Mouse (Mus musculus) cerebellum, adult (tissue): ENCODE measurements around the gene Homer1.

Experiments
- ATAC-seq: cut with Nextera tagmentation; 2 replicates; pipeline ENCODE4 v1.9.2; 2017; ENCODE audit warnings: mild to moderate bottlenecking, moderate library complexity, mixed read lengths; ENCODE audit not compliant: insufficient number of reproducible peaks, low FRiP score, low TSS enrichment

Homer1 gene

GRCm38 (mm10) chr13:93388594-93389241 lies 89.3 kb downstream of the Homer1 start:
- ATAC-seq, result no peak

DNA sequence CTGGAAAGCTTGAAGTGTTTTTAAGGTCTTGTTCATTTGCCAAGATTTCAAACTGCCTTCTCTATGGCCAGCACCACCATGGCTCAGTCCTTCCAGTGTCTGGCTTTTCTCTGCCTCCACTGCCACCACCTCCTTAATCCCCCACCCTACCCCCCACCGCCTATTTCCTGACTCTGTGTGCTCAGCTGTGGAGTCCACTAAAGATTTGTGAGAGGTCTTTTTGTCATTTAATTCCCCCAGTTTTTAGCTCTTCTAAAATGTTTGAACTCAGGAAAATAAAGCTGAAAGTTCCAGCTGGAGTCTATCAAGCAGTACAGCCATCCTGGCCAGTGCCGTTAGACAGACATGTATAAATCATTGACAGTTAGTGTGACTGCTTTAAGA lies 89.8 kb downstream of the Homer1 start:
- ATAC-seq, result no peak

DNA sequence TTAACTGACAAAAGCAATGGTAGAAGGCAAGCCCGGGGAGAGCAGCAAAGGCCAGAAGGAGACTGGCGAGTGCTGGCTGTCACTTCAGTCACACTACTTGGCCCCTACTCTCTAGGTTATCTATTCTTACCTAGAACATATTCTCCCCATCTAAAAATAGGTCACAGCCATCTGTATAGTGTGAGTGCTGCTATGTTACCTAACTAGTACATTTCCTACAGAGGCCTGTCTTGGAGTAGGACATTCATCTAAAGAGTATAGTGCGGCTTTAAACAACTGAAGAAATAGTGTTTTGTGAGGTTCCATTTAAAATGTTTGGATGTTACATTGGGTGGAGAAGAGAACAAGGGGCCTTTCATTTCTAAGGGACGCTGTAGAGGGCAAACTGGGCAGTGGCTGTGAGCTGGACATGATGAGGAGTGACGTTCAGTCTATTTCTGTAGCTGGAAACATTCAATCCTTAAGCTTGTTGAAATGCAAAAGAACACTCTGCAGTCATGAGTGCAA lies 100.3 kb downstream of the Homer1 start:
- peak; percentile 100 for ATAC-seq

- ATAC-seq, result no peak
These were observed 102.5 kb downstream of the Homer1 start for GRCm38 (mm10) chr13:93401947-93402346.

- no peak for ATAC-seq
These were observed 107.4 kb downstream of the Homer1 start for GRCm38 (mm10) chr13:93406855-93407254.

DNA sequence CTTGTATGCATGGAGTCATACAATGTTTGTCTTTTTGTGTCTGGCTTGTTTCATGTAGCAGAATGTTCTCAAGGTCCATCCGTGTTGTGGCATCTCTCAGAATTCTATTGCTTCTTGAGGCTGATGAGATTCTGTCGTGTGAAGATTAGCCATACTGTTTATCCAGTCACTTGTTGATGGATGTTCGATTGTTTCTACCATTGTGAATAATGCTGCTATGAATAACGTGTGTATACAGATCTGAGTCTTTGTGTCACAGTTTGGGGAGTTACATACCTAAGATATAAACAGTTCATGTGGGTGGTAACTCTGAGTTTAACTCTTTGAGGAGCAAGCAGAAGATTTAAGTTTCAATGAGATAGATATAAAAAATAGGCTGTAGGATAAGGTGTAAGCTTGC lies 110.9 kb downstream of the Homer1 start:
- no peak for ATAC-seq

GRCm38 (mm10) chr13:93415055-93415454 lies 115.6 kb downstream of the Homer1 start:
- no peak for ATAC-seq

DNA sequence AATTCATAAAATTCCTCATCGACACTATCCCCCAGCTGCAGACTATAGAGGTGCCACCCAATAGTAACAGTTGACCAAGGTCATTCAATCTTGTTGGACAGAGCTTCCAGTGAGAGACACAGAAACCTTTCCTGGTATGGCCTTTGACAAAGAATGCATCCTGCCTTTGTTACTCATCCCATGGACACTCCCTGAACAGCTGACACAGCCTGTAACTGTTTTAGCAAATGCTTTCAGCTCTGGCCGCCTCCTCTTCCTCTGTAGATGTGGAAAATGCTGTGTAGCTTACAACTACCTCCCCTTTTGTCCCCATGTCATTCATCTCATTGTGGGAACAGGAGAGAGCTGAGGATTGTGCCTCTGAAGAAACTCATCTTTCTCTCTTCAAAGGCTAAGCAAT lies 118.9 kb downstream of the Homer1 start:
- ATAC-seq, result no peak

- ATAC-seq, result no peak
These were observed 120.3 kb downstream of the Homer1 start for GRCm38 (mm10) chr13:93419779-93420178.

DNA sequence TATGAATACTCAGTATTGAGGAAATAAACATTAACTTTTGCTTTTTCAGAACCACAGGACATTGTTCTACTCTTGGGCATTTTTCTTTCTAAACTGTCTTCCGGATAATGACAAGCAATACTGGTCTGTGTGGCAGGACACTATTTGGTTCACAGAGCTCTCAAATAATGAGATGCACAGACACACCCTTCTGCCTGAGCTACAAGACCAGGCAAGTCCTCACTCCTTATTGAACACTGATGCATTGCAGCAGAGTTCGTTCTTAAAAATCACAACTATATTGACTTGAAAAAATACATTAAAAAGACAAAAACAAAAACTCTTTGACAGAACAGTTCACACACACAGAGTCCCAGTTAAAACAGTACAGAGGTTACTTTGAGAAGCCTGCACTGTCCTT lies 123.8 kb downstream of the Homer1 start:
- ATAC-seq, result no peak

- no peak for ATAC-seq
These were observed 128.8 kb downstream of the Homer1 start for GRCm38 (mm10) chr13:93427920-93428876.

GRCm38 (mm10) chr13:93429205-93429604 lies 129.8 kb downstream of the Homer1 start:
- peak; percentile 66 for ATAC-seq

DNA sequence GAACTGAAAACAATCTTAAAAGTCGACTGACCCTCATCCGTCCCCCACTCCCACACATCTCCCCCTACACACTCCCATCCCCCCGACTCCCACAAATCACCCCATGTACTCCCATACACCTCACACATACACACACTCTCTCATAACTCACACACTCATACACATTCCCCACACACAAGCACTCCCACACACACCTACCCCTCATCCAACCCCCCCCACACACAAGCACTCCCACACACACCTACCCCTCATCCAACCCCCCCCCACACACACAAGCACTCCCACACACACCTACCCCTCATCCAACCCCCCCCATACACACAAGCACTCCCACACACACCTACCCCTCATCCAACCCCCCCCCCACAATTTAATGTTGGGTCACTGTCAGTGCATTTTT lies 140.7 kb downstream of the Homer1 start:
- ATAC-seq, result 0 out of 2 replicates have a peak, but pooled peaks have one; percentile 56

DNA sequence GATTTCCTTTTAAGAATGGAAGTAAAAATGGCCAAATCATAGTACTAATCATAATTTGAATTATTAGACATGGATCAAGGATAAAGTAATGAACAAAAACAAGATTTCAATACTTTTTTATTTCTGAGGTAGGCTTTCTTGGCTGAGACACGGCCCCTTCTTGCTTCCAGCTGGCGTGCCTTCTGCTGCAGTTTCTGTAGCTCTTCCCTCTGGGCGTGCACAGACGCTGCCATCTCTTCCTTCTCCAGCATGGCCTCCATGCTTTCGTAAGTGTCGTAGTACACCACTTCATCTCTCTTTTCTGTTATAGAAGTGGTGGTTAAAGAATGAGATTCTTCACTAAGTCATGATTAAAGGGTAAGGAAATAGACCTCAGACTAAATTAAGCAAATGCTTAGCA lies 153.8 kb downstream of the Homer1 start:
- peak; percentile 88 for ATAC-seq
